Mouse (Mus musculus) adrenal gland, postnatal 36 days (tissue): Measurements from ENCODE around the gene Chchd6. TPM values are rescaled to one million over a fixed set of nuclear protein-coding genes. Genes with fewer than 3 reads are reported as not detected.
A peak's percentile ranks its signal among the peaks of the same experiment; 100 is the strongest.

ENCODE experiments used
- DNase-seq, 2 experiments: peaks; one replicate each; pipeline ENCODE4 v3.0.0; 2021; ENCODE audit warnings: mixed read lengths in 1 of 2
- long read RNA-seq, 2 experiments: library from polyadenylated mRNA; stranded (forward); transcript quantifications; one replicate each; pipeline ENCODE4 v2.0.0; 2021; ENCODE audit warnings: borderline sequencing depth in 2 of 2
- total RNA-seq, 2 experiments: library from RNA; stranded (reverse); gene quantifications; 2 replicates each; pipeline ENCODE4 v1.2.3; 2021

Chchd6 gene
- total RNA-seq: 10 to 100 TPM; 27.2 to 37.5 TPM
- long read RNA-seq, experiment 1, transcript Chchd6-201 (8 exons, 1,121 nt): major isoform, 33 of 43 reads
- long read RNA-seq, experiment 1, partial matches to known transcripts: 8 of 43 reads
- long read RNA-seq, experiment 1, other reads (novel, unspliced or antisense): 0 of 43 reads
- long read RNA-seq, experiment 2, transcript Chchd6-201 (8 exons, 1,121 nt): major isoform, 27 of 29 reads
- long read RNA-seq, experiment 2, partial matches to known transcripts: 0 of 29 reads
- long read RNA-seq, experiment 2, other reads (novel, unspliced or antisense): 0 of 29 reads

- DNase-seq: peak; percentile 96 to 97
Observed at GRCm38 (mm10) chr6:89595018-89595776, at the start of gene Chchd6. Chchd6 (minus strand) TSS chr6:89595652.

- DNase-seq: peak; percentile 96 to 97
Observed at GRCm38 (mm10) chr6:89644271-89645075, 49.0 kb upstream of the Chchd6 start.

- DNase-seq: peak; percentile 96 to 98
Observed at GRCm38 (mm10) chr6:89643798-89644270, 48.4 kb upstream of the Chchd6 start, which contains the start of gene Txnrd3. Txnrd3 (plus strand) TSS chr6:89643988.

- DNase-seq: peak; percentile 46 to 61
Observed at GRCm38 (mm10) chr6:89639025-89639424, 43.6 kb upstream of the Chchd6 start.

GRCm38 (mm10) chr6:89637977-89638376, 42.5 kb upstream of the Chchd6 start:
- no peak for DNase-seq

- peak in 1 of 2 experiments; percentile 25 for DNase-seq
Observed at GRCm38 (mm10) chr6:89634400-89634799, 38.9 kb upstream of the Chchd6 start.

- no peak for DNase-seq
Observed at GRCm38 (mm10) chr6:89633115-89633514, 37.7 kb upstream of the Chchd6 start.

- DNase-seq: peak; percentile 77 to 82
Observed at GRCm38 (mm10) chr6:89631809-89632562, 36.5 kb upstream of the Chchd6 start.

- DNase-seq: no peak
Observed at GRCm38 (mm10) chr6:89628045-89628785, 32.8 kb upstream of the Chchd6 start.

- peak in 1 of 2 experiments; percentile 22 for DNase-seq
Observed at GRCm38 (mm10) chr6:89622647-89623046, 27.2 kb upstream of the Chchd6 start.

- DNase-seq: no peak
Observed at GRCm38 (mm10) chr6:89615373-89615755, 19.9 kb upstream of the Chchd6 start.

- no peak for DNase-seq
Observed at GRCm38 (mm10) chr6:89614596-89615372, 19.3 kb upstream of the Chchd6 start.

- DNase-seq: no peak
Observed at GRCm38 (mm10) chr6:89614107-89614471, 18.6 kb upstream of the Chchd6 start.

- no peak for DNase-seq
Observed at GRCm38 (mm10) chr6:89613336-89614106, 18.1 kb upstream of the Chchd6 start.

- peak in 1 of 2 experiments; percentile 24 for DNase-seq
Observed at GRCm38 (mm10) chr6:89607999-89608398, 12.5 kb upstream of the Chchd6 start.

GRCm38 (mm10) chr6:89606096-89606495, 10.6 kb upstream of the Chchd6 start:
- peak in 1 of 2 experiments; percentile 8 for DNase-seq

GRCm38 (mm10) chr6:89596510-89596909, 1.1 kb upstream of the Chchd6 start:
- no peak for DNase-seq

- DNase-seq: no peak
Observed at GRCm38 (mm10) chr6:89595777-89596146, 310 bp upstream of the Chchd6 start.

- no peak for DNase-seq
Observed at GRCm38 (mm10) chr6:89592016-89592415, 3.4 kb downstream of the Chchd6 start.
